Mouse (Mus musculus) layer of hippocampus, postnatal 10 days (tissue): Measurements from ENCODE around the gene Rpl26. TPM values are rescaled to one million over a fixed set of nuclear protein-coding genes. Genes with fewer than 3 reads are reported as not detected.

Experiments
- total RNA-seq, 2 experiments: library from RNA; stranded (reverse); gene quantifications; 2 replicates each; pipeline ENCODE4 v1.2.3; 2021

Gene Rpl26
- total RNA-seq, 2 experiments from 2014 or later: 734 to 739 TPM

Other genes with a start within 250 kb of the Rpl26 start
- gene Myh10, start 210.0 kb upstream of the Rpl26 start, total RNA-seq: 100 to 1,000 TPM; 164 to 167 TPM
- 10 to 100 TPM; 82.4 to 87.0 TPM for gene Ndel1, start 29.7 kb upstream of the Rpl26 start, total RNA-seq
- gene Rnf222, start 13.0 kb upstream of the Rpl26 start, total RNA-seq: not detected
- gene Odf4, start 25.5 kb downstream of the Rpl26 start, total RNA-seq: under 1 TPM; 0.45 to 0.62 TPM
- 10 to 100 TPM; 12.2 to 17.4 TPM for gene Arhgef15, start 55.9 kb downstream of the Rpl26 start, total RNA-seq
- 1 to 10 TPM; 4.3 to 4.4 TPM for gene Slc25a35, start 66.5 kb downstream of the Rpl26 start, total RNA-seq
- gene Rangrf, start 73.6 kb downstream of the Rpl26 start, total RNA-seq: 10 to 100 TPM; 16.2 to 20.5 TPM
- gene Pfas, start 106.9 kb downstream of the Rpl26 start, total RNA-seq: 10 to 100 TPM; 26.2 to 37.5 TPM
- 10 to 100 TPM; 41.1 to 50.7 TPM for gene Ctc1, start 114.3 kb downstream of the Rpl26 start, total RNA-seq
- gene Aurkb, start 144.1 kb downstream of the Rpl26 start, total RNA-seq: 1 to 10 TPM; 5.3 to 6.0 TPM
- 10 to 100 TPM; 24.2 to 24.9 TPM for gene Borcs6, start 158.1 kb downstream of the Rpl26 start, total RNA-seq
- 10 to 100 TPM; 10.4 to 14.0 TPM for gene Tmem107, start 169.2 kb downstream of the Rpl26 start, total RNA-seq
- 1,000 to 10,000 TPM in 1 of 2 experiments, 100 to 1,000 TPM in 1; 909 to 1,029 TPM for gene Vamp2, start 186.9 kb downstream of the Rpl26 start, total RNA-seq
- 10 to 100 TPM; 54.4 to 67.2 TPM for gene Per1, start 193.6 kb downstream of the Rpl26 start, total RNA-seq
- gene Hes7, start 218.8 kb downstream of the Rpl26 start, total RNA-seq: under 1 TPM; 0.54 to 0.96 TPM
- gene 9130213A22Rik, start 221.0 kb downstream of the Rpl26 start, total RNA-seq: under 1 TPM; 0.59 to 0.89 TPM
- 1 to 10 TPM; 5.8 to 6.6 TPM for gene Aloxe3, start 224.3 kb downstream of the Rpl26 start, total RNA-seq